Mouse (Mus musculus): ENCODE data around the gene Alppl2. TPM values are rescaled to one million over a fixed set of nuclear protein-coding genes. Genes with fewer than 3 reads are reported as not detected.

The Alppl2 gene
- total RNA-seq, 2 experiments from 2014 or later, result not detected

- intact Hi-C loops (cut with DNase I), result no loop called here
- DNase-seq, result no peak
These were observed 38.4 kb downstream of the Alppl2 start for GRCm38 (mm10) chr1:87051369-87051768.

GRCm38 (mm10) chr1:87050700-87051099 lies 39.0 kb downstream of the Alppl2 start:
- intact Hi-C loops (cut with DNase I), result no loop called here
- no peak for DNase-seq

GRCm38 (mm10) chr1:87050072-87050471 lies 39.7 kb downstream of the Alppl2 start:
- intact Hi-C loops (cut with DNase I), result no loop called here

GRCm38 (mm10) chr1:87041814-87042438 lies 47.8 kb downstream of the Alppl2 start:
- DNase-seq, result peak; percentile 72 to 76
- intact Hi-C loops (cut with DNase I), result loop anchor here (1.0 to 5.0 kb wide), 5 partner anchors 70 to 424 kb away; no protein-coding TSS in a partner anchor

More at GRCm38 (mm10) chr1:87050072-87050471, 39.7 kb downstream of the Alppl2 start:
- no peak for DNase-seq

- DNase-seq, result peak; percentile 72 to 83
- intact Hi-C loops (cut with DNase I), result loop anchor here (1.0 to 5.0 kb wide), 3 partner anchors 69 to 372 kb away; no protein-coding TSS in a partner anchor
These were observed 48.6 kb downstream of the Alppl2 start for GRCm38 (mm10) chr1:87041119-87041518.

GRCm38 (mm10) chr1:87038477-87039070 lies 51.2 kb downstream of the Alppl2 start:
- intact Hi-C loops (cut with DNase I), result no loop called here
- DNase-seq, result no peak

Other genes with a start within 250 kb of the Alppl2 start
- not detected for gene Alpi, start 11.7 kb upstream of the Alppl2 start, total RNA-seq (2021)
- not detected for gene Akp3, start 35.0 kb upstream of the Alppl2 start, total RNA-seq (2021)
- not detected for gene Ecel1, start 66.6 kb upstream of the Alppl2 start, total RNA-seq (2021)
- not detected for gene Prss56, start 93.4 kb upstream of the Alppl2 start, total RNA-seq (2021)
- not detected for gene Chrnd, start 100.7 kb upstream of the Alppl2 start, total RNA-seq (2021)
- not detected for gene Chrng, start 114.7 kb upstream of the Alppl2 start, total RNA-seq (2021)
- 10 to 100 TPM; 42.9 to 50.8 TPM for gene Eif4e2, start 124.0 kb upstream of the Alppl2 start, total RNA-seq (2021)
- 1 to 10 TPM; 2.5 to 3.7 TPM for gene Efhd1, start 174.4 kb upstream of the Alppl2 start, total RNA-seq (2021)
- gene Gigyf2, start 237.1 kb upstream of the Alppl2 start, total RNA-seq (2021), result 10 to 100 TPM; 43.3 to 46.4 TPM